Mouse (Mus musculus) liver, adult (tissue): ENCODE measurements around the gene Ccdc24.

Source experiments
- GATA4 ChIP-seq: IDR thresholded peaks from 2 replicates; pipeline ENCODE4 v1.6.1; 2014; ENCODE audit warnings: mild to moderate bottlenecking, low read length; ENCODE audit not compliant: insufficient replicate concordance

The Ccdc24 gene

GRCm38 (mm10) chr4:117849063-117849462, 23.3 kb downstream of the Ccdc24 start:
- TF ChIP-seq GATA4: no peak

GRCm38 (mm10) chr4:117847011-117847410, 25.3 kb downstream of the Ccdc24 start:
- TF ChIP-seq GATA4: no peak

GRCm38 (mm10) chr4:117846261-117846660, 26.1 kb downstream of the Ccdc24 start:
- no peak for TF ChIP-seq GATA4

DNA sequence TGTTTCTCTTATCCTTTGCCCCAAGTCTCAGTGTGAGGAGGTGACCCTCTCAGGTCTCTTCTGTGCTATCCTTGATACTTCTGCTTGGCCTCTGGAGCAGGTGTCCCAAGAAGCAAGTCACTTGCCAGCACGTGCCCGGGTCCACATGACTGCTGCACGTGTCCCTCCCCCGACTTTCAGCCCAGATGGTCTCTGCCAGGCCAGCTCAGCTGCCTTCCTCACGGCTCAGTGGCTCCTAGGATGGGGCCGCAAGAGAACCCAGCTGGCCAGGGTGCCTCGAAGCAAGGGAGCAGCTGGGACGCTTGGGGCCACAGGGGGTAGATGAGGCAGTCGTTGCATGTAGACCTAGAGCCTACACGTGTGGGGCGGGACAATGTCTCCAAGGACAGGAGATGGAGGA, 27.0 kb downstream of the Ccdc24 start:
- TF ChIP-seq GATA4: no peak

DNA sequence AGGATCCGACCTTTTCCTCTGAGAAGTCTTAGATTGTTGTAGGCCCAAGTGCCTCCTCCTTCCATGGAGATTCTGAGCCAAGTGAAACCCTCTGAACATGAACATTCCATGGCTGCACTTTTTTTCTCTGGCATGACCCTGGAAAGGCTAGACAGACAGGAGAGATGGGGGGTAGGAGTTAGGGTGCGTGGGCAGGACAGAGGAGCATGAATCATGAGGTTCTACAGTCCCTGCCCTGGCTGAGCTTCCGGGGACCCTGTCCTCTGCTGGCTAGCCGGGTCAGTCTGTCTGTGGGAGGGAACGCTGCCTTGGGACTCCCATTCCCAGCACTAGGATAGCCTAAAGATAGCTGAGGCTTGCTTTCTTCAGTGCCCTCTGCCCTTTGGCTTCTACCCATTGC, 27.9 kb downstream of the Ccdc24 start:
- no peak for TF ChIP-seq GATA4

- no peak for TF ChIP-seq GATA4
Observed at GRCm38 (mm10) chr4:117843101-117843500, 29.3 kb downstream of the Ccdc24 start.

- no peak for TF ChIP-seq GATA4
Observed at GRCm38 (mm10) chr4:117841566-117841965, 30.8 kb downstream of the Ccdc24 start.

DNA sequence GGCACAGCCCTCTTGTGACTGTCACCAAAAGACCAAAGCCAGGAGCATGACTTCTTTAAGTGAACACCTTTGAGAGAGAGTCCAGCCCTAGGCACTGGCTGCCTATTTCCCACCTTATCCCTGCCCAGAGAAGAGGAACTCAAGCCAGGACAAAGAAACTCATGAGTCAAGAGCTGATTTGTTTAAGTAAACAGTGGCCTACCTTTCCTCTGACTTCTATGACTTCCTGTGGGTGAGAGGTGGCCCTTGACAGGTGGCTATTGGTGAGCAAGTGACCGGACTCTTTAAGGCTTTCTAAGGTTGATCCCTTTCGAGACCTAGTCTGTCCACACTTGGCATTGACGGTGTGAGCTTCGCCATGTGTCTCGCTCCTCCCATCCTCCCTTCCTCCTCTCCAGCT, 31.5 kb downstream of the Ccdc24 start:
- no peak for TF ChIP-seq GATA4

DNA sequence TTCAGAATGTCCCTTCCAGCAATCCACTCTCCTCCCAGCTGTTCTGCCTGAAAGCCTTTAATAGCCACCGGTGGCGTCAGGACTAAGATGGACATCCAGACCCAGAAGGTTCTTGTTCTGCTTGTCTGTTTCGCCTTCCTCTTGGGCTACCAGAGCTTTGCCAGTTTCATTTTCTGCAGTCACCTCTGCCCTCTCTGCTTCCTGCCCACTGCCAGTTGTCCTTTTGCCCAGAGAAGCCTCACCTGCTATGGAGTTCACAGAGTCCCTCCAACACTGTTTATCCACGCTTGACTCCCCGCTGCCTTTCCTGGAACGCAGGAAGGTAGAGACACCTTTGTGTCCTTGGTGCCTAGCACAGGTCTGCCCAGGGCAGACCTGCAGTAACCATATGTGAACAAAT, 33.0 kb downstream of the Ccdc24 start:
- TF ChIP-seq GATA4: no peak

- TF ChIP-seq GATA4: no peak
Observed at GRCm38 (mm10) chr4:117837271-117837670, 35.1 kb downstream of the Ccdc24 start.

- peak; percentile 20; the same call in 1 of the 2 replicates for TF ChIP-seq GATA4
Observed at GRCm38 (mm10) chr4:117836204-117836767, 36.1 kb downstream of the Ccdc24 start.

DNA sequence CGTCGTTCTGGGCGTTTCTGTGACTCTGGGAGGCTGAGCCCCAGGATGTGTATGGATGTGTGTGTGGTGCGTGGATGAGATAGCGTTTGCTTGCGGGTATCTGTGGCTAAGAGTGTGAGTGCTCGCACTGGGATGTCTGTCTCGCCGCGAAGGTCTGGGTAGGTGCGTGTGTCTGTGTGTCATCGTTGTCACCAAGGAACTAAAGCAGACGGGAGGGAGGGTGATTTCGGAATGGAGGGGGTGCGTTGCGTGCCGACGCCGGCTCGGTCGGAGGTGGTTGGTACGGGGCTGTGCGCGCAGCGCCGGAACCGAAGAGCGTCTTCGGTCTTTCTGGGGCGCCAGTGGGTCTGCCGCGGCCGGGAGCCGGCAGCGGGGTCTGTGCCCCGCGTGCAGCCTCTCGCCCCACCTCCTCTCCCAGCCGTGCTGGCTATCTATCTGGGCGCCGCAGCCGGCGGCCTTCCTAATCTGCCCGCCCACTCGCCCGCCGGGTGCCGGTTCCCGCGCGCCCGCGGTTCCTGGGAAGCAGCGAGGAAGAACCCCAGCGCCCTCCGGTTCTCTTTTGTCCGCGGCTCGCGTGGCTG, 36.7 kb downstream of the Ccdc24 start:
- no peak for TF ChIP-seq GATA4

DNA sequence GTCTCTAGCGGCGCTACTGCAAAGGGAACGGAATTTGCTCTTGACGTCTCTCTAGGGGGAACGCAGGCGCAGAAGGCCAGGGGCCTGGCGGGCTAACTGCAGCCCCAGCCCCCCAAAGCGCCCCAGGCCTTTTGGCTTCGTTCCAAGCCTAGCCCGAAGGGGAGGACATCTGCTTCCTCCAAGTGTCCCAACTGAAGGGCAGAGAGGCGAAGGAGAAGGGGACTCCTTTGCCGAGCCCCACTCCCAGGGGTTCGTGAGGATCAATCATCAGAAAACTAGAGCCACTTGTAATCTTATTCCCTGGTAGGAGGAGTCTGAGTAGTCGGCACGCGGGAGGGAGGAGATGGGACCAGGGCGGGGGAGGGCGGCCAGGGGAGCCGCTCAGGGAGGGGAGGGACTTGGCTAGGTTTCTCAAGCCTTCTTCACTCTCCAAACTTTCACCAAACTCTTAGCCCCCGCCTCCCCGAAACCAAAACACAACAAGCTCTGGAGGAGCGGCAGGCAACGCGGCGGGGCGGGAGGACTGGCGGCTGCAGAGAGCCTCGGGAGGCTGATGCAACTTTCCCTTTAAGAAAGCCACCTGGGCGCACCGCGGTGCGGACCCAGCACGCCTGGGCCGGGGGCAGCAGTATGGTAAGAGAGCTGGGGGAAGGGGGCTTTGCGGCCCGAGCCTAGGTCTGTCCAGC, 37.4 kb downstream of the Ccdc24 start:
- no peak for TF ChIP-seq GATA4

GRCm38 (mm10) chr4:117834457-117834844, 37.9 kb downstream of the Ccdc24 start, which contains the start of gene Slc6a9:
TSS of gene Slc6a9 (plus strand) at chr4:117834506.
- no peak for TF ChIP-seq GATA4

- TF ChIP-seq GATA4: no peak
Observed at GRCm38 (mm10) chr4:117831920-117832691, 40.3 kb downstream of the Ccdc24 start.

DNA sequence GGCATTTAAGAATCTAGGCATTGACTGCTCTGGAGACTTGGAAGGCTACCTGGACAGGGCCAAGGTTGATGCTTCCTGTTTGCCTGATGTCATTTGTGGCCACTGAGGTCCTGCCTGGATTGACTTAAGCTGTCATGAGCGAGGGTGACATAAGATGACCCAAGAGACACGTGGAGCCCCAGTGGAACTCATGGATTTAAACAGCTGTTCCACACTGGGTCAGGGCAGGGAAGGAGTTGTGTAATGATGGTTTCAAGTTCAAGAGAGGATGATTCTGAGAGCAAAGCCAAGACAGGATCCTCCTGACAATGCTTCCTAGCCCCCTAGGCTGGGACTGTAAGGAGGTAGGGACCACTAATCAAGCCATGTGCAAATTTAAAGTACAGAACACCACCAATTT, 40.9 kb downstream of the Ccdc24 start:
- TF ChIP-seq GATA4: no peak
